Mouse (Mus musculus) midbrain, embryonic 12.5 days (tissue): ENCODE measurements at regions not wholly inside any gene's neighbourhood (a gene's known extent, or its start where the extent isn't known, plus 50 kb on each side); places are given as distances from the start of the nearest gene placed in this dataset.

ENCODE experiments used
- ATAC-seq: fragments of 200-750 bp; cut with Nextera tagmentation; 2 replicates; pipeline ENCODE4 v1.8.0; 2017; ENCODE audit warnings: low read depth, moderate TSS enrichment, moderate library complexity; ENCODE audit not compliant: low FRiP score
- H3K27ac ChIP-seq: fragments of 300-500 bp; sonication (generic); replicated peaks from 2 replicates; pipeline ENCODE4 v1.5.1; 2016; ENCODE audit warnings: mild to moderate bottlenecking
- H3K27me3 ChIP-seq: fragments of 300-500 bp; sonication (generic); 2 replicates; pipeline ENCODE4 v1.6.1; 2016; ENCODE audit warnings: mild to moderate bottlenecking
- H3K36me3 ChIP-seq: fragments of 300-500 bp; sonication (generic); 2 replicates; pipeline ENCODE4 v1.6.1; 2016
- H3K4me1 ChIP-seq: fragments of 300-500 bp; sonication (generic); 2 replicates; pipeline ENCODE4 v1.6.1; 2016
- H3K4me2 ChIP-seq: fragments of 300-500 bp; sonication (generic); replicated peaks from 2 replicates; pipeline ENCODE4 v1.6.1; 2016; ENCODE audit warnings: mild to moderate bottlenecking, moderate library complexity
- H3K4me3 ChIP-seq: fragments of 300-500 bp; sonication (generic); 2 replicates; pipeline ENCODE4 v1.5.1; 2016; ENCODE audit warnings: mild to moderate bottlenecking
- H3K9ac ChIP-seq: fragments of 300-500 bp; sonication (generic); replicated peaks from 2 replicates; pipeline ENCODE4 v1.6.1; 2016; ENCODE audit warnings: mild to moderate bottlenecking, moderate library complexity
- H3K9me3 ChIP-seq: fragments of 300-500 bp; sonication (generic); 2 replicates; pipeline ENCODE4 v1.6.1; 2016; ENCODE audit warnings: mild to moderate bottlenecking
- WGBS: fragments of 180-500 bp; shearing (Covaris S2); methylation state at CpG from one replicate; pipeline ENCODE4 v1.1.7; 2016; 5-methylcytosine and 5-hydroxymethylcytosine counted together

- Histone ChIP-seq H3K27ac (no peak overlapping the region), H3K4me3 (no peak overlapping the region), H3K4me1 (no peaks in the 10 kb centered on the region), H3K9me3 (no peaks in the 10 kb centered on the region), H3K4me2 (no peak overlapping the region), H3K9ac (no peak overlapping the region), H3K36me3 (no peaks in the 10 kb centered on the region), H3K27me3 (no peaks in the 10 kb centered on the region)
- 87% methylated on average over 7 of the region's 7 CpGs for WGBS
- no peak for ATAC-seq
Observed at GRCm38 (mm10) chr9:30768665-30769434, 153.4 kb downstream of the Adamts15 start.

DNA sequence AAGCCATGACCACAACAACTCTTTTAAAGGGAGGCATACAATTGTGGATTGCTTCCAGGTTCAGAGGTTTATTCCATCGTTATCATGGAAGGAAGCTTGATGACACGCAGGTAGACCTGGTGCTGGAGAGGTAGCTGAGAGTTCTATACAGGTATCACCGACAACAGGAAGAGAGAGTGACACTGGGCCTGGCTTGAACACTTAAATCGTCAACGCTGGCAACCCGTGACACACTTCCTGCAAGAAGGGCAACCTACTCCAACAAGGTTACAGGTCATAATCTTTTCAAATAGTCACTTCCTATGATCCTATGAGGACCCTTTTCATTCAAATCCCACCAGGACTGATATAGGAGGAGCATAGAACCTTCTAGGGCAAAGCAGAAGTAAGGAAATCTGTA, 155.6 kb downstream of the Adamts15 start:
- Histone ChIP-seq H3K4me1 (no peaks in the 10 kb centered on the region), H3K9me3 (no peaks in the 10 kb centered on the region), H3K4me3 (no peak overlapping the region), H3K27me3 (no peaks in the 10 kb centered on the region), H3K27ac (no peak overlapping the region), H3K4me2 (no peak overlapping the region), H3K9ac (no peak overlapping the region), H3K36me3 (no peaks in the 10 kb centered on the region)
- ATAC-seq = no peak
- WGBS = 91% methylated on average over 6 of the region's 6 CpGs

DNA sequence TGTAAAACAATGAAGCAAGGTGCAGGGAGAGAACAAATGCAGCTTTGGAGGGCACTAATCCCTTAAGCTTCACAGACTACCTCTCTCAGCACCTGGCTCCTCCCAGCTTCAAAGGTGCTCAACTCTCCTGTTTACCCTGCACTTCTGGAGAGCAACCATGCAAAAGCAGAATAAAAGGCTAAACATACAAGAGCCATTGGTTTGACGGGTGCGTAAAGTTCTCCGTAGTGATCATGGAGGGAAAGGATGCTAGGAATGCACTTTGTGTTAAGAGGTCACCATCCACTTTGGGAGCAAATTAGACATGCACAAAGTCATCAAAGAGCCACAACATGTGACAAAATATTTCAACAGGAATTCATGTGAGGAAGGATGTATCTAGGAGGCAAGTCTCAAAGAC, 156.1 kb downstream of the Adamts15 start:
- no peaks in the 10 kb centered on the region for H3K9me3 ChIP-seq
- ATAC-seq = no peak
- no peak overlapping the region for H3K4me3 ChIP-seq
- no peaks in the 10 kb centered on the region for H3K27me3 ChIP-seq
- H3K4me2 ChIP-seq = no peak overlapping the region
- no peak overlapping the region for H3K9ac ChIP-seq
- no peaks in the 10 kb centered on the region for H3K4me1 ChIP-seq
- H3K36me3 ChIP-seq = no peaks in the 10 kb centered on the region
- WGBS = 64% methylated on average over 3 of the region's 3 CpGs
- H3K27ac ChIP-seq = no peak overlapping the region

DNA sequence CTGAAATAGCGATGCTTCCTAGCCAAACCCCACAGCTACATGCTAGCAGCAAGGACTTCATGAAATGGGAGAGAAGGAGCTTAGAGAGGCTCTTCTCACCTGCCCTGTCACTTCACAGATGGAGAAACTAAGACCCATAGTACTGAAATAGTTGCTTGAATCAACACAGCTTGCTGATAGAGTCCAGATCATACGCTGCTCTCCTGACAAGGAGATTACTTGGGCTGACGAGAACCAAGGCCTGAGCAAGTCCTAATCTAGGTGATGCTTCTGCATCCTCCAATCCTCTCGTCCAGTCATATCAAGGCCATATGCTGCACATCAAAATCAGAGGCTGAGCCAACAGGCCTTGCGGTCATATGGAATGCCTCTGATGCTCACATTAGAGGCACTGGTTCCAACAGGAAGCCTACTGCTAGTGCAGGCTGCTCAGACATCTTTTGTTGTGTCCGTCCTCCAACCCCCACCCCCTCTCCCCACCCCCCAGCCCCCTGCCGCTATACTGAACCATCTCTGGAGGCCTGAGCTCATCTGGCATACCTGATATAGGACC, 157.2 kb downstream of the Adamts15 start:
- ATAC-seq = no peak
- whole genome bisulfite sequencing = 77% methylated on average over 7 of the region's 7 CpGs

GRCm38 (mm10) chr9:30762913-30763312, 159.3 kb downstream of the Adamts15 start:
- no peaks in the 10 kb centered on the region for H3K27me3 ChIP-seq
- no peak overlapping the region for H3K4me3 ChIP-seq
- no peak overlapping the region for H3K27ac ChIP-seq
- no peaks in the 10 kb centered on the region for H3K9me3 ChIP-seq
- no peaks in the 10 kb centered on the region for H3K4me1 ChIP-seq
- no peak for ATAC-seq
- 85% methylated on average over 1 of the region's 1 CpGs for WGBS
- no peaks in the 10 kb centered on the region for H3K36me3 ChIP-seq
- H3K9ac ChIP-seq = no peak overlapping the region
- H3K4me2 ChIP-seq = no peak overlapping the region

More for the DNA sequence above, 157.2 kb downstream of the Adamts15 start:
- Histone ChIP-seq H3K4me1 (no peaks in the 10 kb centered on the region), H3K4me3 (no peak overlapping the region), H3K9ac (no peak overlapping the region), H3K9me3 (no peaks in the 10 kb centered on the region), H3K27me3 (no peaks in the 10 kb centered on the region), H3K36me3 (no peaks in the 10 kb centered on the region), H3K27ac (no peak overlapping the region), H3K4me2 (no peak overlapping the region)

- Histone ChIP-seq H3K27ac (no peak overlapping the region), H3K4me3 (no peak overlapping the region), H3K36me3 (no peaks in the 10 kb centered on the region), H3K4me2 (no peak overlapping the region), H3K27me3 (no peaks in the 10 kb centered on the region), H3K9me3 (no peaks in the 10 kb centered on the region), H3K9ac (no peak overlapping the region), H3K4me1 (no peaks in the 10 kb centered on the region)
- ATAC-seq = no peak
- WGBS = 90% methylated on average over 3 of the region's 3 CpGs
Observed at GRCm38 (mm10) chr9:30758121-30758520, 164.1 kb downstream of the Adamts15 start.

DNA sequence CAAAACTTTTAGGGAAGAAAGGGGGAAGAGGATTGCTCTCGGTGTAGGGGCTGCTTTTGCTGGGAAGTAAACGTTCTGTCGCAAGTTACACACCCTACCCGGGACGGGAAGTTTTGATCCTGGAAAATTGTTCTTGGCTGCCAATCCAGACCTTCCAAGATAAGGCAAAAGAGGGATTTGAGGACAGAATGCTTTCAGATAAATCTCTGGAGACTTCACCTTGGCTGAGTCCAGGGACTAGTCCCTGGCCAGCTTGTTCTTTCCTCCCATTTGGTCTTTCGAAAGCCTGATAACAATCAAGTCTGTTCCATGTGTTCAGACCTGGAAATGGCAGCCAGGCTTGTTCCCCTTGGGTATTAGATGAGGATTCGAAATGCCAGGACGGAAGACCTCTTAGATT, 164.8 kb downstream of the Adamts15 start:
- H3K36me3 ChIP-seq = no peaks in the 10 kb centered on the region
- no peak overlapping the region for H3K4me2 ChIP-seq
- no peak overlapping the region for H3K27ac ChIP-seq
- no peaks in the 10 kb centered on the region for H3K27me3 ChIP-seq
- no peak overlapping the region for H3K9ac ChIP-seq
- no peak for ATAC-seq
- no peaks in the 10 kb centered on the region for H3K9me3 ChIP-seq
- H3K4me3 ChIP-seq = no peak overlapping the region
- WGBS = 91% methylated on average over 8 of the region's 8 CpGs
- H3K4me1 ChIP-seq = no peaks in the 10 kb centered on the region

DNA sequence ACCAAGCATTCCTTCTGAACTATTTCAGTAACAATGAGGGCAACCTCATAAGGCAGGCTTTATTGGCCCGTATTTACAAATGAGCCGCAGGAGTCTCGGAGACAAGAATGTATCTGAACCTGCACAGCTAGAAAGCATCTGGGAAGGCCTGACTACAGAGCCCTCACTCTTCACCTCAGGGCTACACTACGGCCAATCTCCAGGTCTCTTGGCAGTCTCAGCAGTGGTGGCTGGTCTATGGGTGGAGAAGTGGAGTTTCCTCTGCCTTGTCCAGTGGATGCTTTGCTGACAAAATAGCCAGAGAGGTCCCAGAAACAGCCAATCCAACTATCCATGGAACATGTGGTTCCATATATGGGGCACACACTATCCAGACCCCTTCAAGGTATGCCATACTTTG, 165.5 kb downstream of the Adamts15 start:
- H3K9me3 ChIP-seq = no peaks in the 10 kb centered on the region
- no peak for ATAC-seq
- H3K4me3 ChIP-seq = no peak overlapping the region
- 91% methylated on average over 4 of the region's 4 CpGs for WGBS
- no peaks in the 10 kb centered on the region for H3K4me1 ChIP-seq
- no peak overlapping the region for H3K27ac ChIP-seq
- H3K36me3 ChIP-seq = no peaks in the 10 kb centered on the region
- H3K9ac ChIP-seq = no peak overlapping the region
- no peaks in the 10 kb centered on the region for H3K27me3 ChIP-seq
- H3K4me2 ChIP-seq = no peak overlapping the region

DNA sequence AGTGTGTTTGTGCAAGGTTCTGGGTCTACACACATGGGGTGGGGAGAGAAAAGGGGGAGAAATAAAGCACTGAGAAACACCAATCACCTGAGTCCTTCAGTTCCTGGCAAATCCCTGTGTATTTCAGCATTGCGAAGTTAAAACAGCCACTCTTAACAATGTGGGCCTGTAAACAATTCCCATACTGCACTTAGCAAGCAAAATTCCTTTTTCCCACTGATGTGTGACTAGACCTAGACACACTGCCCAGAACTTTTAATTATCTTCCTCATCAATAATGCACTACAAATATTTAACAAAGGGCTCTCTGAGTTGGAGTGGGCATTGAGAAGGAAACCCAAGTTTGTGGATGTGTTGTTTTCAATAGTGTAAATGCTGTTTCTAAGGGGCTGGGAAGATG, 166.7 kb downstream of the Adamts15 start:
- no peaks in the 10 kb centered on the region for H3K9me3 ChIP-seq
- WGBS = 82% methylated on average over 1 of the region's 1 CpGs
- no peak for ATAC-seq

DNA sequence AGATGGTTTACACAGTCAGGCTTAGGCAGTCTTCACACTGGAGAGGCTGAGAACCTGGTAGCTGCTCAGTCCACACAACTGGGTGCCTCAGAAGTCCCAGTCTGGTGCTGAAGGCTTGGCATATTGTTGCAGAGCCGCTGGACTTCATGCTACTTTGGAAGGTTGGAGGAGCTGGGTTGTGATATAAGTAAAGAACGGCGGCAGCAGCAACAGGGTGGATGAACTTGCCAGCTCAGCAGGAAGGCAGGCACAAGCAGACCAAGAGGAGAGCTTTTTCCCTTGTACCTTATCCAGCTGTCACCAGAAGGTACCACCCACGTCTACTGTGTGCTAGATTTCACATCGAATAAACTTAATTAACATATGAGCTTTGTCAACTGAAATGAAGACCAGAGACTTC, 167.4 kb downstream of the Adamts15 start:
- 91% methylated on average over 5 of the region's 5 CpGs for WGBS
- no peak overlapping the region for H3K27ac ChIP-seq
- H3K4me3 ChIP-seq = no peak overlapping the region
- no peaks in the 10 kb centered on the region for H3K36me3 ChIP-seq
- H3K27me3 ChIP-seq = no peaks in the 10 kb centered on the region
- no peak overlapping the region for H3K4me2 ChIP-seq
- no peak for ATAC-seq
- H3K9ac ChIP-seq = no peak overlapping the region
- no peaks in the 10 kb centered on the region for H3K4me1 ChIP-seq
- H3K9me3 ChIP-seq = no peaks in the 10 kb centered on the region

More for the DNA sequence above, 166.7 kb downstream of the Adamts15 start:
- H3K4me3 ChIP-seq = no peak overlapping the region
- no peak overlapping the region for H3K27ac ChIP-seq
- no peak overlapping the region for H3K4me2 ChIP-seq
- no peaks in the 10 kb centered on the region for H3K27me3 ChIP-seq
- H3K4me1 ChIP-seq = no peaks in the 10 kb centered on the region
- H3K9ac ChIP-seq = no peak overlapping the region
- H3K36me3 ChIP-seq = no peaks in the 10 kb centered on the region

DNA sequence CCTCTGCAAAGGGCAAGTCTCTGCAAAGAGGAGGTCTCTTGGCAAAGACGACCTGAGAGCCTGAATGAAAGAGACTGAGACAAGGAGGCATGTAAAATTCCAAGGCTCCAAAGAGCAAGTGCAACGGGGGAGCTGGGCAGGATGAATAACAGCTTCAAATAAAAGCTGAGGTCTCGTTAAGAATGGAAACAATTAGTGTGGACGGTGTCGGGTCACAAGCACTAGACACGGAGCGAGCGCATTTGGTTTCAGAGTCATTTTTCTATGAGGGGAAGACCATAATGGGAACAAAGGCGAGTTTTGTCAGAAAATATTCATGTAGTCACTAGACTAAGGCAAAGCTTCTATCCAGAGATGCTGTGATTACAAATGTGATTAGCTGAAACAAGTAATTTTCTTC, 178.8 kb downstream of the Adamts15 start:
- Histone ChIP-seq H3K36me3 (no peaks in the 10 kb centered on the region), H3K4me3 (no peak overlapping the region), H3K27ac (no peak overlapping the region), H3K9ac (no peak overlapping the region), H3K27me3 (no peaks in the 10 kb centered on the region), H3K4me1 (0 out of 2 replicates have a peak, but pooled peaks cover 8% of the 10 kb centered on the region), H3K9me3 (no peaks in the 10 kb centered on the region), H3K4me2 (no peak overlapping the region)
- no peak for ATAC-seq
- 52% methylated on average over 9 of the region's 9 CpGs for WGBS

GRCm38 (mm10) chr9:30742471-30743098, 179.7 kb downstream of the Adamts15 start:
- H3K36me3 ChIP-seq = no peaks in the 10 kb centered on the region
- WGBS = 86% methylated on average over 8 of the region's 8 CpGs
- H3K9ac ChIP-seq = no peak overlapping the region
- 0 out of 2 replicates have a peak, but pooled peaks cover 8% of the 10 kb centered on the region for H3K4me1 ChIP-seq
- no peaks in the 10 kb centered on the region for H3K9me3 ChIP-seq
- ATAC-seq = no peak
- H3K4me3 ChIP-seq = no peak overlapping the region
- H3K27ac ChIP-seq = no peak overlapping the region
- H3K27me3 ChIP-seq = no peaks in the 10 kb centered on the region
- no peak overlapping the region for H3K4me2 ChIP-seq
